Mouse (Mus musculus): ENCODE measurements at regions not wholly inside any gene's neighbourhood (a gene's known extent, or its start where the extent isn't known, plus 50 kb on each side); places are given as distances from the start of the nearest gene placed in this dataset.

GRCm38 (mm10) chr6:107788224-107788893 lies 258.8 kb downstream of the Lrrn1 start:
- no peak for DNase-seq (ENCODE audit: low read depth, low spot score)

GRCm38 (mm10) chr6:107797845-107798244 lies 267.0 kb upstream of the Setmar start:
- DNase-seq (ENCODE audit: low read depth, low spot score), result no peak

GRCm38 (mm10) chr6:107803056-107803455 lies 261.8 kb upstream of the Setmar start:
- no peak for DNase-seq (ENCODE audit: low read depth, low spot score)

Data from brain, adult 2 months (tissue).